Mouse (Mus musculus): ENCODE results near the gene Kiss1r.
A peak's percentile ranks its signal among the peaks of the same experiment; 100 is the strongest.
"Not testable (repeated sequence)": the region's sequence is repeated elsewhere in the genome, so short reads cannot be mapped to it uniquely, and the experiment has no call there.

Gene Kiss1r

DNA sequence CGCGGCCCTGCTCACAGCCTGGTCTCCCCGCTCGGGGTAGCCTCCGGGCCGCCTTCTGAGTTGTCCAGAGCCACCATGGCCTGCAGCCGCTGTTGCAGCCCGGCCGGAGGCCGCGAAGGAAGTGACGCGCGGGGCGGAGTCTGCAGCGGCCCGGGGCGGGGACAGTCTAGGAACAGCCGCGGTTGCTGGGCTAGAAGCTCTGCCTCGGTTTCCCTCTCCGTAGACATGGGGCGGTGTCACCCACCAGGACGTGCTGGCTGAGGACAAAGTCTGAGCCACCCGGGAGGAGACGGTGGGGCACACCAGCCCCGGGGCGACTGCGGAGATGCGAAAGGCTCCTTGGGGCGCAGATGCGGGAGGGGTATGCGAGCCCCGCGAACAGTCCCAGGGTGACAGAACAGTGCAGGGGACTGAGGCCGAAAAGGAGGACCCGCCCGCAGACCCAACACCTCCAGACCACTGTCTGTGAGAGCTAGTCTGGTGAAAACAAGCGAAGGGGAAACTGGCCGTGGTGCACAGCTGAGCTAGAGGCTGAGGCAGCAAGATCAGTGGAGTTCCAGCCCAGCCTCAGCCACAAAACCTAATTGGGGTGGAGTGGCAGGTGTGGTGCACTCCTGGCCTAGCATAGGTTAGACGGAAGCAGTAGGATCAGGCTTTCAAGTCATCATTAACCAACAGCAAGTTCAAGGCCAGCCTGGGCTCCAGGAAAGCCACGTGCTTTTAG is at the start of gene Kiss1r:
Gene Kiss1r, plus strand, starts transcription at position 164 of the 724 bp plus-strand sequence.
- peak; percentile 68 for DNase-seq (ENCODE audit: low spot score)

DNA sequence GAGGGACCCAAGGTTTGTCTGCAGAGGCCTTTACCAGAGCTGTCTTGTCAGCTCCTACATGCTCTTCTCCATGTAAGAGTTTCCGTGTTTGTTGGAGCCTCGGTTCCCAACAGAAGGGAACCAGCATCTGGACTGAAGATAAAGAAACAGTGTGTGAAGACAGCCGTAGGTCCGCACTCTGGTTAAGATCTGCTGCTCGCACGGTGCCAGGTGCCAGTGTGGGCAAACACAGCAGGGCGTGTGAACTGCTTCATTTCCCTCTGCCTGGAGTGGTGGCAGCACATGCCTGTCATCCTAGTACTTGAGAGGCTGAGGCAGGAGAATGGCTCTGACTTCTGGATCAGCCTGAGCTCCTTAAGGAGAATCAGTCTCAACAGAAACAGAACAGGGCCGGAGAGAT is 44.9 kb upstream of the Kiss1r start:
- no peak for DNase-seq (ENCODE audit: low spot score)

DNA sequence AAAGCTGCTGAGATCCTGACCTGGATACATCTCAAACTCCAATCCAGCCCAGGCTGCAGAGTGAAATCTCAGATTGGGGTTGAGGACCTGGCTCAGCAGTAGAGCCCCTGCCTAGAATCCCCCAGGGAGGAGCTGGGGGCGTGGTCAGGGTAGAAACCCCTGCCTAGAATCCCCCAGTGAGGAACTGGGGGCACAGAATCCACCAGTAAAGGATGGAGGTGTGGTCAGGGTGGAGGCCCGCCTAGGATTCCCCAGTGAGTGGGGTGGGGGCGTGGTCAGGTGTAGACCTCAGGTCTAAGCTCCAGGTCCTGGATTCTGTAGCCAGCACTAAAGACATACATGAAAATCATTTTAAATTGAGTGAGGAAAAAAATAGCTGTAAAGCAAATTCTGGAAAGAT is 43.9 kb upstream of the Kiss1r start:
- DNase-seq (ENCODE audit: low spot score): no peak

DNA sequence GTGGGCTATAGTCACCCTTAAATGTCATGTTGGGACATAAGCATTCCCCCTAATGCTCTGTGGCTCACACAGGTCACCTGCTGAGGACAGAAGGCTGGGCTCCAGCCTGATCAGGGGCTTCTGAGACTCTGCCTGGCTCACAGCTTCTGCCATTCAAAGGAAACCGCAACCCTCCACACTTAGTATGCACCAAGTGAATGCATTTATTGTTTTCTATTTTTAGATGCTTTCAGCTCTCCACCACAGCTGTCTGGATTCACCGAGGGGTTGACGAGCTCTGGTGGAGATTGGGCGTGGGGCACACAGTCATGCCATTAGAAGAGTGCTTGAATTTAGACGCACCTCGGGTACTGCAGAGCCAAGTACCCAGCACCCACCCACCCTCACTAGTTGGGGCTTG is 43.5 kb upstream of the Kiss1r start:
- DNase-seq (ENCODE audit: low spot score): no peak

- no peak for DNase-seq (ENCODE audit: low spot score)
Measured at GRCm38 (mm10) chr10:79873715-79874289, 43.0 kb upstream of the Kiss1r start.

DNA sequence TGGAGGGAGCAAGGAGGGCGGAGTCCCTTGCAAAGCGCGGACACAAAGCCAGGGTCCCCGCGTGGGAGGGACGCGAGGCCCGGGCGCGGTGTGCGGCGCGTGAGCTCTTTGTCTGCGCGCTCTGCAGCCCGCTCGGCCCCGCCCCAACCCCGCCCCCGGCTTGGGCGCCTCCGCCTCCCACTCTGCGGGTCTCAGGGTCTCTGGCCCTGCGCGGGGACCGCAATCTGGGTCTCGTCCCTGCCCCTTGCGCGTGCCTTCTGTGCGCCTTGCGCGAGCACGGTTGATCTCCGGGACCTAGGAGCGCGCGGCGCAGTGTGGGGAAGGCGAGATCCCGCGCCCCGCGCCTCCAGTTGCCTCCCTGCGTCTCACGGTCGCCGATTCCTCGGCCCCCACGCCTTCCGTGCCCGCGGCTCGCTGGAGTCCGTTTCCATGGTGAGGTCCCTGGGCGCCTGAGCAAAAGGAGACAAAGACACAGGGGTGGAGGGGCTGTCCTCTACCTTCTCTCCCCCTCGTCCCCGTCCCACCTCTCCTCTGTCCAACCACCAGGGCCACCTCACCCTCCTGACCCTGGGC is 42.4 kb upstream of the Kiss1r start, which contains the start of the genes Prtn3 and Plppr3:
Gene Prtn3, plus strand, starts transcription at position 187 of the 573 bp plus-strand sequence.
Gene Plppr3, minus strand, starts transcription at position 345 of the 573 bp plus-strand sequence.
- DNase-seq (ENCODE audit: low spot score): no peak

DNA sequence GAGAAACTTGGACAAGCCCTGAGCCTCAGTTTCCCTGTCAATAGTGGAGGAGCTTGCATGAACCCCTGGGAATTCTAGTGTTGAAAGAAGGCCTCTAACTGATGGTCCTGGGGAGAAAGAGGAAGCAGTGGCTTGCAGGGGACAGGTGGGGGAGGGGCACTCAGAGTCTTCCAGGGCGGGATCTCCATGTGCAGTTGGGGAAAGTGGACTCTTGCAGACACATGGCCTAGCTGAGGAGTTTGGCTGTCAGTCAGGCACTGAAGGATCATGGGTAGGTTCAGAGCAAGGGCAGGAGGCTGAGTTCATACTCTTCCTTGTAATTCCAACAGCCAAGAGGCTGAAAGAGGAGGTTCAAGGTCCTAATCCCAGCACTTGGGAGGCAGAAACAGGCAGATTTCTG is 39.6 kb upstream of the Kiss1r start:
- no peak for DNase-seq (ENCODE audit: low spot score)

GRCm38 (mm10) chr10:79877757-79878156 is 39.0 kb upstream of the Kiss1r start:
- DNase-seq (ENCODE audit: low spot score): no peak

DNA sequence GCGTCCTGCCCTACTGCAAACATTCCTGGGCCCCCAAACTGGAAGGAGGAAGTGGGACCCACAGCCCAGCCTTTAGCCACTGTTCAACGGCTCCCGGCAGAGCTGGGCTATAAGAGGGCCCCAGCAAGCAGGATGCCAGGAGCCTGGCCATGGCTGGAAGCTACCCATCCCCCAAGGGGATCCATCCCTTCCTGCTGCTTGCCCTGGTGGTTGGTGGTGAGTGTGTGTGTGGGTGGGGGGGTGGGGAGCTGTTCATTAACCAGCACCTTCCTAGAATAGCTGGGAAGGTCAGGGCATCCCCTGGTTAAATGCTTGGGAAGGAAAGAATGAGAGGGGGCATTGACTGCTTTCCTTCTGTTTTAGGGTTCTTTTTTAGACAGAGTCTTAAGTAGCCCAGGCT is 37.2 kb upstream of the Kiss1r start:
- DNase-seq (ENCODE audit: low spot score): no peak

DNA sequence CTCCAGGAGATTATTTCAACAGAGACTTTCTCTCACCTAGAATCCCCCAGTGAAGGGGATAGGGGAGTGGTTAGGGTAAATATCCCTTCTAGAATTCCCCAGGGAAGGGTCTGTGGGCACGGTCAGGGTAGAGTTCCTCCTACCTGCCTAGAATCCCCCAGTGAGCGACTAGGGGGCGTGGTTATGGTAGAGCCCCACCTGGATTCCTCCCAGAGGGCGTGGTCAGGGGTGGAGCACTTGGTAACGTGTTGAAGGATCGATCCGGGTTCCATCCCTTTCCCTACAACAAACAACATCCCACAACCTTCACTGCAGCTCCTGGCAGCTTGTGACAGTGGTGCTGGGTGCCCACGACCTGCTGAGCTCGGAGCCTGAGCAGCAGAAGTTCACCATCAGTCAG is 36.0 kb upstream of the Kiss1r start:
- peak; percentile 34 for DNase-seq (ENCODE audit: low spot score)

GRCm38 (mm10) chr10:79881981-79882380 is 34.8 kb upstream of the Kiss1r start:
- DNase-seq (ENCODE audit: low spot score): peak; percentile 44

DNA sequence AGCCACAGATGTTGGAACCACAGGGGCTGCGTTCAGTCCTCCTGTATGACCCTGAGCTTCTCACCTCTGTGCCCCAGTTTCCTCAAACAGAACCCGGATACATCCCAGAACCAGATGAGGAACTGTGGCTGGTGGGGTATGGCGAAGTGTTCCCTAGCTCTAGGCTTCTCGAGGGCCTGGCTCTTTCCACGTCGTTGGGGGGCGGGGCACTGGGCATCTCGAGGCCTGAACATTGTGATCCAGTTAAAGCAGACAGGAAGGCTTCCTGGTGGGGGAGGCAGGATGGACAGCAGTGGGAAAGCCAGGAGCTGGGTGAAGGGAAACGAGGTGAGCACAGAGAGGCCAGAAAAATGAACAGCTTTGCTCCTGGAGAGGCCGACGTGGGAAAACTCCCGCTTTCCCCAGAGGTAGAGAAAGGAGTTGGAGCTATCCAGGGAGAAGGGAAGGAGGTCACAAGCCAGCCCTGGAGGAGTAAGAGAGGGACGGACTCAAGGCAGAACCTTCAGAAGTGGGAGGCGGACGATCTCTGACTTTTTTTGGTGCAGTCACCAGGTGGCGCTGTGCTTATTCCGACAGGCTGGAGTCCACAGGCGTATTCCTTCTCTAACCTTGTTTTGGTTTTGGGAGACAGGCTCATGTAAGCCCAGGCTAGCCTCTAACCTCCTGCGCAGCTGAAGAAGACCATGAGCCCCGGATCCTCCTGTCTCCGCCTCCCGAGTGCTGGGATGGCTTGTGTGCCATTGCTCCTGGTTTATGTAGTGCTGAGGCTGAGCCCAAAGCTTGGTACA is 33.3 kb upstream of the Kiss1r start:
- DNase-seq (ENCODE audit: low spot score): peak; percentile 73

GRCm38 (mm10) chr10:79884446-79884845 is 32.3 kb upstream of the Kiss1r start:
- no peak for DNase-seq (ENCODE audit: low spot score)

- DNase-seq (ENCODE audit: low spot score): not testable (repeated sequence)
Measured at GRCm38 (mm10) chr10:79884938-79885337, 31.8 kb upstream of the Kiss1r start.

GRCm38 (mm10) chr10:79886054-79886453 is 30.7 kb upstream of the Kiss1r start, which contains the start of gene Elane:
TSS of gene Elane (plus strand) at chr10:79886247.
- no peak for DNase-seq (ENCODE audit: low spot score)

- DNase-seq (ENCODE audit: low spot score): no peak
Measured at GRCm38 (mm10) chr10:79886611-79887010, 30.2 kb upstream of the Kiss1r start.

DNA sequence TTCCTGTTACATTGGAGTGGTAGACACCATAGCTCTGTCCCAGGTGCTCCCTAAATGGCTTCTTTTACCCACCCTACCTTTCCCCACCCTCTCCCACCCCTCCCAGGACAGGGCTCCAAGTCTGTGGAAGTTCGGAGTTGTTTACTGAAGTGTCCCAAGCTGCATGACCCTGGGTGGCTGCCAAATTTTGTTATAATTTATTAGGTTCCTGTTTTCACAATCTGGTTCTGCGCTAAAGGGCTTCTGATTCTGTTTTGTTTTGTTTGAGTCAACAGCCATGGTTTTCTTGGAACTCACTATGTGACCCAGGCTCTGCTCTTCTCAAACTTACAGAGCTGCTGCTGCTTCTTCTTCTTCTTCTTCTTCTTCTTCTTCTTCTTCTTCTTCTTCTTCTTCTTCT is 27.4 kb upstream of the Kiss1r start:
- DNase-seq (ENCODE audit: low spot score): no peak

- DNase-seq (ENCODE audit: low spot score): no peak
Measured at GRCm38 (mm10) chr10:79890670-79891069, 26.1 kb upstream of the Kiss1r start, which contains the start of gene Cfd. TSS of gene Cfd (plus strand) at chr10:79890853.

- DNase-seq (ENCODE audit: low spot score): peak; percentile 74
Measured at GRCm38 (mm10) chr10:79892451-79893118, 24.2 kb upstream of the Kiss1r start.

- DNase-seq (ENCODE audit: low spot score): no peak
Measured at GRCm38 (mm10) chr10:79896306-79896705, 20.5 kb upstream of the Kiss1r start.

- DNase-seq (ENCODE audit: low spot score): no peak
Measured at GRCm38 (mm10) chr10:79896814-79897213, 20.0 kb upstream of the Kiss1r start.
